Comparison of ENCODE assay signal across 8 mouse cellular contexts in genomic region chr9:67839981-67840859, GRCm38 (mm10). TPM values are rescaled to one million over a fixed set of nuclear protein-coding genes. Genes with fewer than 3 reads are reported as not detected.
DNase-seq lines count a peak whose midpoint lies in the region; ATAC-seq lines count a peak whose summit lies in the region.

TSS of gene Vps13c (plus strand) at chr9:67840396.

- peak; percentile 96 for ATAC-seq in embryonic facial prominence, embryonic 13.5 days (ENCODE audit: insufficient number of reproducible peaks, insufficient read depth, low FRiP score, low TSS enrichment, low read depth)
- ATAC-seq in monocyte, adult 5-6 weeks (replicated peaks; ENCODE audit: insufficient number of reproducible peaks, low FRiP score, low TSS enrichment, poor library complexity, severe bottlenecking): peak; percentile 76

- under 1% methylated on average over 46 of the region's 53 CpGs for WGBS in embryonic facial prominence, embryonic 13.5 days

- no peaks in the 10 kb centered on the region for H3K36me3 ChIP-seq in embryonic facial prominence, embryonic 13.5 days

- H3K9ac ChIP-seq in embryonic facial prominence, embryonic 13.5 days: peak within 1 kb of the TSS; percentile 81

- H3K27ac ChIP-seq in embryonic facial prominence, embryonic 13.5 days: no peak within 1 kb of the TSS; the same call in 1 of the 2 replicates

- no peaks in the 10 kb centered on the region for H3K9me3 ChIP-seq in embryonic facial prominence, embryonic 13.5 days

- DNase-seq in 416B (ENCODE audit: low read depth) (peak; percentile 72), liver (peak; percentile 92)
- DNase-seq in adrenal gland, postnatal 36 days: peak; percentile 88 to 91
- DNase-seq in heart, adult 8-10 months (ENCODE audit: low spot score): peak; percentile 74
- peak; percentile 78 for DNase-seq in kidney, adult 9 months
- DNase-seq in spleen, postnatal 36 days (ENCODE audit: low spot score in 2 of 2): peak; percentile 76

- peak within 1 kb of the TSS; percentile 82 for H3K4me2 ChIP-seq in embryonic facial prominence, embryonic 13.5 days

- peak within 1 kb of the TSS; percentile 67 for H3K4me3 ChIP-seq in embryonic facial prominence, embryonic 13.5 days

- H3K4me1 ChIP-seq in embryonic facial prominence, embryonic 13.5 days: peaks cover 6% of the 10 kb centered on the region; the same call in 1 of the 2 replicates

- no peaks in the 10 kb centered on the region for H3K27me3 ChIP-seq in embryonic facial prominence, embryonic 13.5 days

RNA-seq across cellular contexts. Expression of gene Vps13c, which starts in this region (rescaled TPM):
- total RNA-seq in adrenal gland, postnatal 36 days (2021): 10 to 100 TPM; 43.6 to 70.3 TPM
- 4.8 and 5.0 TPM in 2 replicates for polyA plus RNA-seq in embryonic facial prominence, embryonic 13.5 days (2015; fragmentation: Nextera tagmentation; extraction: Ambion mirVana)
- total RNA-seq in heart, adult 8-10 months (2022): 10 to 100 TPM; 48.5 to 54.4 (median 52.0) TPM
- total RNA-seq in monocyte, adult 5-6 weeks (2017): 36.3 to 68.6 TPM (median 52.1 TPM) in 3 replicates
